Mouse (Mus musculus) liver, embryonic 16.5 days (tissue): ENCODE measurements around the gene Gdf10. TPM values are rescaled to one million over a fixed set of nuclear protein-coding genes. Genes with fewer than 3 reads are reported as not detected.

Experiments used
- ATAC-seq: fragments of 200-750 bp; cut with Nextera tagmentation; 2 replicates; pipeline ENCODE4 v1.8.0; 2017; ENCODE audit warnings: low read depth, mild to moderate bottlenecking, moderate number of reproducible peaks, moderate library complexity
- H3K27ac ChIP-seq: fragments of 300-500 bp; sonication (generic); 2 replicates; pipeline ENCODE4 v1.5.1; 2014; ENCODE audit warnings: mild to moderate bottlenecking, low read length
- H3K27me3 ChIP-seq: fragments of 300-500 bp; sonication (generic); 2 replicates; pipeline ENCODE4 v1.6.1; 2014; ENCODE audit warnings: low read depth, low read length, mixed read lengths; ENCODE audit not compliant: control insufficient read depth, insufficient read depth
- H3K36me3 ChIP-seq: fragments of 300-500 bp; sonication (generic); 2 replicates; pipeline ENCODE4 v1.6.1; 2014; ENCODE audit warnings: mild to moderate bottlenecking; ENCODE audit not compliant: control insufficient read depth, insufficient read depth
- H3K4me1 ChIP-seq: fragments of 300-500 bp; sonication (generic); 2 replicates; pipeline ENCODE4 v1.6.1; 2014; ENCODE audit warnings: low read depth, low read length, mixed read lengths; ENCODE audit not compliant: control insufficient read depth
- H3K4me2 ChIP-seq: fragments of 300-500 bp; sonication (generic); 2 replicates; pipeline ENCODE4 v1.6.1; 2014; ENCODE audit warnings: low read depth, low read length, mixed read lengths
- H3K4me3 ChIP-seq: fragments of 300-500 bp; sonication (generic); 2 replicates; pipeline ENCODE4 v1.5.1; 2014; ENCODE audit warnings: low read depth, mild to moderate bottlenecking, low read length
- H3K9ac ChIP-seq: fragments of 300-500 bp; sonication (generic); 2 replicates; pipeline ENCODE4 v1.6.1; 2014; ENCODE audit warnings: low read depth, low read length
- H3K9me3 ChIP-seq: fragments of 300-500 bp; sonication (generic); replicated peaks from 2 replicates; pipeline ENCODE4 v1.6.1; 2016; ENCODE audit warnings: low read length; ENCODE audit not compliant: control insufficient read depth
- WGBS: fragments of 180-500 bp; shearing (Covaris S2); extraction: QIAGEN DNeasy Blood & Tissue Kit; methylation state at CpG from one replicate; pipeline ENCODE4 v1.1.7; 2014; ENCODE audit not compliant: insufficient replicate concordance; 5-methylcytosine and 5-hydroxymethylcytosine counted together
- polyA plus RNA-seq: library from polyadenylated mRNA; unstranded; fragments of >200 nt; fragmentation: Nextera tagmentation; extraction: Ambion mirVana; gene quantifications from 2 replicates; pipeline ENCODE4 v1.2.1, GENCODE M21; 2015

The Gdf10 gene
- polyA plus RNA-seq, 1 experiment from 2014 or later = 6.3 TPM

GRCm38 (mm10) chr14:33931853-33932252 is 8.5 kb downstream of the Gdf10 start:
- Histone ChIP-seq H3K9me3 (no peaks in the 10 kb centered on the region), H3K4me3 (no peak overlapping the region), H3K4me2 (no peak overlapping the region), H3K27me3 (peaks cover 9% of the 10 kb centered on the region; the same call in 1 of the 2 replicates), H3K4me1 (no peaks in the 10 kb centered on the region), H3K9ac (no peak overlapping the region), H3K36me3 (no peaks in the 10 kb centered on the region), H3K27ac (no peak overlapping the region)
- ATAC-seq = no peak
- WGBS = 48% methylated on average over 17 of the region's 17 CpGs

GRCm38 (mm10) chr14:33932935-33933703 is 9.7 kb downstream of the Gdf10 start:
- Histone ChIP-seq H3K9ac (no peak overlapping the region), H3K4me2 (no peak overlapping the region), H3K27me3 (peaks cover 9% of the 10 kb centered on the region; the same call in 1 of the 2 replicates), H3K9me3 (no peaks in the 10 kb centered on the region), H3K27ac (no peak overlapping the region), H3K4me3 (no peak overlapping the region), H3K4me1 (no peaks in the 10 kb centered on the region), H3K36me3 (no peaks in the 10 kb centered on the region)
- 54% methylated on average over 10 of the region's 10 CpGs for WGBS
- no peak for ATAC-seq

GRCm38 (mm10) chr14:33933778-33934317 is 10.5 kb downstream of the Gdf10 start:
- H3K36me3 ChIP-seq = no peaks in the 10 kb centered on the region
- H3K4me2 ChIP-seq = no peak overlapping the region
- WGBS = 24% methylated on average over 5 of the region's 5 CpGs
- no peak overlapping the region for H3K4me3 ChIP-seq
- H3K27ac ChIP-seq = no peak overlapping the region
- H3K27me3 ChIP-seq = peaks cover 9% of the 10 kb centered on the region; the same call in 1 of the 2 replicates
- H3K9me3 ChIP-seq = no peaks in the 10 kb centered on the region
- no peak for ATAC-seq
- H3K9ac ChIP-seq = no peak overlapping the region
- no peaks in the 10 kb centered on the region for H3K4me1 ChIP-seq

GRCm38 (mm10) chr14:33939117-33939516 is 15.7 kb downstream of the Gdf10 start:
- Histone ChIP-seq H3K9me3 (no peaks in the 10 kb centered on the region), H3K36me3 (no peaks in the 10 kb centered on the region), H3K4me2 (no peak overlapping the region), H3K4me3 (no peak overlapping the region), H3K27ac (no peak overlapping the region), H3K27me3 (no peaks in the 10 kb centered on the region), H3K4me1 (no peaks in the 10 kb centered on the region), H3K9ac (no peak overlapping the region)
- ATAC-seq = no peak
- WGBS = 22% methylated on average over 9 of the region's 9 CpGs

GRCm38 (mm10) chr14:33940739-33941138 is 17.4 kb downstream of the Gdf10 start, which contains the start of gene Gdf2:
TSS of gene Gdf2 (plus strand) at chr14:33941039.
- no peaks in the 10 kb centered on the region for H3K4me1 ChIP-seq
- H3K36me3 ChIP-seq = no peaks in the 10 kb centered on the region
- no peak within 1 kb of the TSS for H3K4me3 ChIP-seq
- 45% methylated on average over 8 of the region's 8 CpGs for WGBS
- H3K27me3 ChIP-seq = no peaks in the 10 kb centered on the region
- H3K9ac ChIP-seq = no peak within 1 kb of the TSS
- H3K9me3 ChIP-seq = no peaks in the 10 kb centered on the region
- 0 out of 2 replicates have a peak, but pooled peaks have one; percentile 30 for ATAC-seq
- H3K27ac ChIP-seq = no peak within 1 kb of the TSS
- no peak within 1 kb of the TSS for H3K4me2 ChIP-seq

GRCm38 (mm10) chr14:33942222-33942621 is 18.8 kb downstream of the Gdf10 start:
- no peak overlapping the region for H3K4me2 ChIP-seq
- no peaks in the 10 kb centered on the region for H3K36me3 ChIP-seq
- no peaks in the 10 kb centered on the region for H3K27me3 ChIP-seq
- no peak overlapping the region for H3K27ac ChIP-seq
- 47% methylated on average over 5 of the region's 5 CpGs for WGBS
- no peak overlapping the region for H3K9ac ChIP-seq
- no peak for ATAC-seq
- H3K4me3 ChIP-seq = no peak overlapping the region
- H3K9me3 ChIP-seq = no peaks in the 10 kb centered on the region
- no peaks in the 10 kb centered on the region for H3K4me1 ChIP-seq

- no peaks in the 10 kb centered on the region for H3K9me3 ChIP-seq
- no peaks in the 10 kb centered on the region for H3K27me3 ChIP-seq
- no peaks in the 10 kb centered on the region for H3K4me1 ChIP-seq
- 57% methylated on average over 6 of the region's 6 CpGs for WGBS
- no peak overlapping the region for H3K9ac ChIP-seq
- no peaks in the 10 kb centered on the region for H3K36me3 ChIP-seq
- H3K4me2 ChIP-seq = no peak overlapping the region
- ATAC-seq = no peak
- H3K4me3 ChIP-seq = no peak overlapping the region
- H3K27ac ChIP-seq = no peak overlapping the region
Observed at GRCm38 (mm10) chr14:33946125-33946524, 22.7 kb downstream of the Gdf10 start.

GRCm38 (mm10) chr14:33952233-33952981 is 29.0 kb downstream of the Gdf10 start:
- H3K4me1 ChIP-seq = no peaks in the 10 kb centered on the region
- H3K9me3 ChIP-seq = no peaks in the 10 kb centered on the region
- H3K9ac ChIP-seq = no peak overlapping the region
- no peak overlapping the region for H3K27ac ChIP-seq
- H3K4me2 ChIP-seq = no peak overlapping the region
- H3K4me3 ChIP-seq = no peak overlapping the region
- H3K36me3 ChIP-seq = no peaks in the 10 kb centered on the region
- H3K27me3 ChIP-seq = no peaks in the 10 kb centered on the region
- 40% methylated on average over 6 of the region's 6 CpGs for WGBS
- no peak for ATAC-seq

GRCm38 (mm10) chr14:33953761-33954160 is 30.4 kb downstream of the Gdf10 start, which contains the start of gene Rbp3:
TSS of gene Rbp3 (plus strand) at chr14:33954003.
- H3K27ac ChIP-seq = no peak within 1 kb of the TSS
- H3K9ac ChIP-seq = no peak within 1 kb of the TSS
- WGBS = 70% methylated on average over 5 of the region's 5 CpGs
- no peak for ATAC-seq
- H3K4me3 ChIP-seq = no peak within 1 kb of the TSS
- H3K9me3 ChIP-seq = no peaks in the 10 kb centered on the region
- no peaks in the 10 kb centered on the region for H3K4me1 ChIP-seq
- H3K27me3 ChIP-seq = no peaks in the 10 kb centered on the region
- H3K4me2 ChIP-seq = no peak within 1 kb of the TSS
- H3K36me3 ChIP-seq = no peaks in the 10 kb centered on the region
